Mouse (Mus musculus): ENCODE data around the gene Tgfb1.

The Tgfb1 gene

DNA sequence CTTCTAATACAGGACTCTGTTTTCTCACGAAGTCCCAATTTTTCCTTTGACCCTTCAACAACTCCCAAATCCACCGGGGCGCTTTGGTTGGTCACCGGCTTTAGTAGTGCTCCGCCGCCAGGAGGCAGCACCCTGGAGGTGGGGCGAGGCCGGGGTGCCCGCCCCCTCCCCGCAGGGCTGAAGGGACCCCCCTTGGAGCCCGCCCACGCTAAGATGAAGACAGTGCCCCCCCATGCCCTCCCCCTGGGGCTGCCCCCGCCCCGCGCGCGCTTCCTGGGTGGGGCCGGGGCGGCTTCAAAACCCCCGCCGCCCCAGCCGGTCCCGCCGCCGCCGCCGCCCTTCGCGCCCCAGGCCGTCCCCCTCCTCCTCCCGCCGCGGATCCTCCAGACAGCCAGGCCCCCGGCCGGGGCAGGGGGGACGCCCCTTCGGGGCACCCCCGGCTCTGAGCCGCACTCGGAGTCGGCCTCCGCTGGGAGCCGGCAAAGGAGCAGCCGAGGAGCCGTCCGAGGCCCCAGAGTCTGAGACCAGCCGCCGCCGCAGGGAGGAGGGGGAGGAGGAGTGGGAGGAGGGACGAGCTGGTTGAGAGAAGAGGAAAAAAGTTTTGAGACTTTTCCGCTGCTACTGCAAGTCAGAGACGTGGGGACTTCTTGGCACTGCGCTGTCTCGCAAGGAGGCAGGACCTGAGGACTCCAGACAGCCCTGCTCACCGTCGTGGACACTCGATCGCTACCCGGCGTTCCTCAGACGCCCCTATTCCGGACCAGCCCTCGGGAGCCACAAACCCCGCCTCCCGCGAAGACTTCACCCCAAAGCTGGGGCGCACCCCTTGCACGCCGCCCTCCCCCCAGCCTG is at the start of gene Tgfb1:
Gene Tgfb1, plus strand, starts transcription at position 323 of the 852 bp plus-strand sequence.
- DNase-seq, result peak in 1 of 2 experiments; percentile 26

GRCm38 (mm10) chr7:25637099-25637498 is 49.7 kb upstream of the Tgfb1 start:
- DNase-seq, result no peak

GRCm38 (mm10) chr7:25639754-25640153 is 47.0 kb upstream of the Tgfb1 start:
- DNase-seq, result peak; percentile 62 to 66

GRCm38 (mm10) chr7:25644136-25644535 is 42.7 kb upstream of the Tgfb1 start:
- no peak for DNase-seq

DNA sequence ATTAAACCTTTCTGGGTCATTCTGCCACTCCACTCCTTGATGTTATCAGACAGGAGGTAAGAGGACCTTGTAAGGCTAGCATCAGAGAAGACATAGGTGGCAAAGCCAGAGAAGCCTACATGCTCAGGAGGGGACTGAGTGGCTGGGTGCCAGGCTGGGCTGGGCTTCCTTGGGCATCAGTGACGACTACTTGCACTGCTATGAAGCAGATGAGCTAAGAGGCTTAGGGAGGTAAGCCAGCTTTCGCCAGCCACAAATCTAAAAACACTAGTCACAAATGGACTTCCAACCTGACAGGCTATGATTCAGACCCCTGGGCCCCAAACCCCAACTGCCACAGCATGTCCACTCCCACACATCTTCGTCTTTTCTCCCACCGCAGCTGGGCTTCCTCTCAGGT is 42.2 kb upstream of the Tgfb1 start:
- DNase-seq, result no peak

DNA sequence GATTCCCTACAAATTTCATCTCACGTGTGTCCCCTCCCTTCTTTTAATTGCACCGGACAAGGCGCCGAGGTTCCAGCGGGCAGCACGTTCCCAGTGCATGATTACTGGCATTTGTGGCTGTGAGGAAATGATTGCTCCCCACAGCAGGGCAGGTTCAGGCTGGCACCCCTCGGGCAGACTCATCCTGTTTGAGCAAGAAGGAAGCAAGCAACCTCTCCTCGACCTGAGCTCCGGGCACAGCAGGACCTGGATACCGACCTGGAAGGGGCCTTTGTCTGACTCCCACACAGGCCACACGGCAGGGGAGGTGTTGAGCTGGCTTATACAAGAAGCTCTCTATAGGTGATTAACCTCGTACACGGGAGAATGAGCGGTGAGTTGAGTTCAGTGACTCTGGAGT is 41.7 kb upstream of the Tgfb1 start:
- DNase-seq, result no peak

DNA sequence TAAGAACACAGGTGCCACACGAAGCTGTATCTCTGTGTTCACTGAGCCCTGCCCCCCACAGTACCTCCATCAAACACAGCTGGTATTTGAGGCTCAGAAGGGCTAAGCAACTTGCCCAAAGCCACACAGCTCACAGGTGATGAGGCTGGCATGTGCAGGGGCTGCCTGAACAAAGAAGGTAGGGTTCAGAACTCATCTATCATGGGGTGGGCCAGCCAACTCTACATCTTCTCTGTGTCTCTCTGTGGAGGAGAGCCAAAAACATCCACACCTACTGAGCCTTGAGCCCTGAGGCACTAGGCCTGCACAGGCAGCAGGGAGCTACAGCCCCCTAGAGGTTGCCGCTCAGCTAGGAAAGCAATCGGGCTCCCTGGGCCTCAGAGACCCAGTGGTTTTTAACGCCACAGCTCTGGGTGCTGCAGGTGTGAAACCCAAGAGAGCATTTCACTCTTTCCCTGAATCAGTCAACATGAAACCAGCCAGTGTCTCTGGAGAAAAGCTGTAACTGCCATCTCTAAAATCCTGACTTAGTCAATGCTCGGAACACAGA is 39.2 kb upstream of the Tgfb1 start:
- no peak for DNase-seq

DNA sequence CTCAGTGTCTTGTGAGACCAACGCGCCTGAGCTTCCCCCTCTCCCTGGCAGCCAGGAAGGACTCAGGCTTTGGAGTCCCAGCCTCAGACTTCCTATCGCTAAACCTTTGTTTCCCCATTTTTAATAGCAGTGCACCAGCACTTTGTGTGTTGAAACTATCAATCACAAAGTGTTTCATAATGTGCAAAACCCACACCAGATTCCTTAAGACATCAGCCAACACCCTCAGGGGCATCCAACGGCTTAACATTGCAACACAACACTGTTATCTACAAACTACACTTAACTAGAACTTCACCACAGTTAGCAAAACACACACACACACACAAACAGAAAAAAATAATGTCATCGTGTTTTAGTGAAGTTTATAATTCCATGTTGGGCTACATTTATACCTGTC is 37.0 kb upstream of the Tgfb1 start:
- DNase-seq, result no peak

DNA sequence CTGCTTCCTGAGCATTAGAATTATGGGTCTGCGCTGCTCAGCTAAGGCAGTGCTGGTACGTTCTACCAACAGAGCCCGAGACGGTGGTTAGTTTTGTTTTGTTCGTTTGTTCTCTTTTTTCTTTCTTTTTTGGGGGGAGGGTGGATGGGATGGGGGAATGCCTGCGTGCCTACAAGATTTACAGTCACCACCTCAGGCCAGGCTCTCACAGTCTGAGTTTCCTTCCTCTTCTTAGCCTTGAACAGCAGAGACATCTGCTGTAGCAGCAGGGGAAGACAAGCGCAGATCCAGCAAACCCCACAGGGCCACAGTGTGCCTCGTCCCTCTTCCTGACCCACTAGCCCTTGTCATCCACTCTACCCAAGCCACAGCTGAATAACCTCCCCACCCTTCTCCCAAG is 35.5 kb upstream of the Tgfb1 start:
- no peak for DNase-seq

- no peak for DNase-seq
Observed at GRCm38 (mm10) chr7:25652244-25652759, 34.5 kb upstream of the Tgfb1 start.

- DNase-seq, result peak; percentile 69 to 72
Observed at GRCm38 (mm10) chr7:25655601-25656428, 31.0 kb upstream of the Tgfb1 start.

DNA sequence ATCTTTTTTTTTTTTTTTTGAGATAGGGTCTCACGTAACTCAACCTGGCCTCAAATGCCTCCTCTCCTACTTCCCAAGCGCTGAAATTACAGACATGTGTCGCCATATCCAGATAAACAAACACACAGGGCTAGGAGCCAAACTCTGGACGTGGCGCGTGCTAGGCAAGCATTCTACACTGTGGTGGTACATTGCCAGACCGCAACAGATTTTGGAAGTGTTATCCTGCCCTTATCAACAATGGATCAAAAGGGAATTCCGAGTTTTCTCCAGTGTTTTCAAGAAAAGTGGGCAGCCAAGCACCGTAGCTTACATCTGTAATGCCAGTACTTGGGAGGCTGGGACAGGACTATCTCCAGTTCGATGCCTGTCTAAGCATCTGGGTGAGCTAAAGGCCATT is 29.0 kb upstream of the Tgfb1 start:
- DNase-seq, result no peak

- DNase-seq, result peak; percentile 99 to 100
Observed at GRCm38 (mm10) chr7:25658657-25659472, 27.9 kb upstream of the Tgfb1 start, which contains the start of the genes Bckdha and Exosc5. TSS of gene Bckdha (minus strand) at chr7:25658981. TSS of gene Exosc5 (plus strand) at chr7:25659164.

DNA sequence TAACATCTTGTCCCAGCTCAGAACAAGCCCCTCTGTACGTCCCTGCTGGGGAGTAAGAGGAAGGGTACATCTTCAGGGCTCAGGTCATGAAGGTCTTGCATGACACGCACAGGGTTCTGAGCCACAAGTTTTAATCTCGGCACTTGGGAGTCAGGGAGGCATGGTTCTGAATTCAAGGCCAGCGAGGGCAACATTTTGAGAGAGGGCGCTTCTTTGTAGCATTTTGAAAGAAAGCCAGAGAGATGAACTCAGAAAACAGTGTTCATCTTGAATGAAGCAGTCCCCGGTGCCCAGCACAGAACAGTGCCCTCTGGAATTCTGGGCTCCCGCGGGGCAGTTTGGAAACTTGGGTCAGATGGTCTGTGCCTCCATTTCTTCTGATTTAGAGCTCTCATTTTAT is 20.4 kb upstream of the Tgfb1 start:
- DNase-seq, result no peak

DNA sequence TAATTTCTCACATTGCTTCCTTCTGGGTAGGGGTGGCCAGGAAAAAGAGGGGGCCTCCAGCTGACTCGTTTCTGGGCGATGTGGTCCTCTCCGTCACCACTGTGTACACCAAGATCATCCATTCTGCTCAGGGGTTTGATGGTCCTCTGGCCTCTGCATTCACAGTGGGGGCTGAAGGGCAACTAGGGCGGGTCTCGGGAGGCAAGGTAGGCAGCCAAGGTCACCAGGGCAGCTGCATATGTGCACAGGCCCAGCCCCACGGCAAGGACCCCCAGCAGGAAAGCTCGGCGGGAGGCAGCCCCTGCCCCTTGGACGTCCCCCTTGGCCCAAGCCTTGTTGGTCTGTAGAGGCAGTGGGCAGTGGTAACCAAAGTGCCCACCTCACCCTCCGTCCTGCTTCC is 17.6 kb upstream of the Tgfb1 start:
- DNase-seq, result no peak

GRCm38 (mm10) chr7:25669631-25670030 is 17.2 kb upstream of the Tgfb1 start:
- no peak for DNase-seq

GRCm38 (mm10) chr7:25670096-25670495 is 16.7 kb upstream of the Tgfb1 start:
- DNase-seq, result no peak

DNA sequence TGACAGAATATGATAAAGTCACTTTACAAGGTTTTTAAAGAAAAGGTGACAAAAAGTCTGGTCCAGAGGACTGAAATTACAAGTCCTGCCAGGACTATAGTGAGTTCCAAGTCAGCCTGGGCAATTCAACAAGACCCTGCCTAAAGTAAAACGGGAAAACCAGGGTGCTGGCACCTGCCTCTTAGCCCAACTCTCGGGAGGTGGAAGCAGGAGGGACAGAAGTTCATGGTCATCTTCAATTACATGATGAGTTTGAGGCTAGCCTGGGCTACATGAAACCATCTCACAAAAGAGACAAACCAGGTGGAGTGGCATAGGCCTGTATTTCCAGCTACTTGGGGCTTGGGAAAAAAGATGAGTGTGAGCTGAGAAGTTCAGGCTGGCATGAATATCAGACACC is 15.1 kb upstream of the Tgfb1 start:
- no peak for DNase-seq

- no peak for DNase-seq
Observed at GRCm38 (mm10) chr7:25672442-25672841, 14.4 kb upstream of the Tgfb1 start.

DNA sequence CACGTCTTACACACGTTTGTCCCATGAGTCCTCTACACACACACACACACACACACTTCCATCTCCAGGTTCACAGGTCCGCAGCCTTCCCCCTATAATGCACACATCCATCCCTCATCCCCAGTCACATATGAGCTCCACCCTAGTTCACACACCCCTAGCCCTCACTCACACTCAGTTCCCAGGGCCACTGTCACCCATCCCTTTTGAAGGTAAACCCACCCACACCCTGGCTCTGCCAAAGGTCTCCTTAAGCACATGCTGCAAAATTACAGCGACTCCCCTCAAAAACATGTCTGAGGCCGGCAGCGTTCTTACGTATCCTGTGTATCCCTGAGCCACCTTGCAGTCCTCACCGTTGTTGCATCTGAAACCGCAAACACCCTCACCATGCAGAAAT is 12.5 kb upstream of the Tgfb1 start:
- no peak for DNase-seq

- DNase-seq, result no peak
Observed at GRCm38 (mm10) chr7:25674719-25675300, 12.0 kb upstream of the Tgfb1 start, which contains the start of gene Tmem91. TSS of gene Tmem91 (minus strand) at chr7:25675166.

DNA sequence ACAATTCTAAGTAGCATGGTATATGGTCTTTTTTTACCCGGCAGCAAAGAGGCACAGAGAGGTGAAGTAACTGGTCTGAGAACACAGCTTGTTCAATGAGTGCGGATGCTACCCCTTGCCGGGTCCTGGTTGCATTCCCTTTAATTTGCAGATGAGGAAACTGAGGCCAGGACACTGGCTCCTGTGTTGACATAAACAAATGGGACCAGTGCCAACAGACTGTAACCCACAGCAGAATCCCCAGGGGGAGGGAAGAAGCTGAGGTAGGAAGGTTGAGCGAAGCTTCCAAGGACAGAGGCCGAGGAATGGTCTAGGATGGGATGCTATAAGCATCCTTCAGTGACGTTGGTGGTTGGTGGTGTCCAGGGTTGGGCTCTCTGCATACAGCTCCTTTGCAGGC is 11.4 kb upstream of the Tgfb1 start:
- no peak for DNase-seq

Measured in cerebellum, postnatal 36 days (tissue).